Mouse (Mus musculus) neural tube, embryonic 11.5 days (tissue): ENCODE results near the gene Tmem132a. TPM values are rescaled to one million over a fixed set of nuclear protein-coding genes. Genes with fewer than 3 reads are reported as not detected.

Source experiments
- ATAC-seq: fragments of 200-750 bp; cut with Nextera tagmentation; 2 replicates; pipeline ENCODE4 v1.8.0; 2017; ENCODE audit warnings: moderate number of reproducible peaks, mild to moderate bottlenecking, moderate TSS enrichment, moderate library complexity; ENCODE audit not compliant: insufficient read depth, low FRiP score, low TSS enrichment
- DNase-seq: peaks from one replicate; pipeline ENCODE4 v3.0.0-alpha.2; 2015; ENCODE audit warnings: low spot score
- H3K27ac ChIP-seq: fragments of 300-500 bp; sonication (generic); 2 replicates; pipeline ENCODE4 v1.5.1; 2014; ENCODE audit warnings: low read depth, mild to moderate bottlenecking, low read length
- H3K27me3 ChIP-seq: fragments of 300-500 bp; sonication (generic); 2 replicates; pipeline ENCODE4 v1.6.1; 2014; ENCODE audit warnings: mild to moderate bottlenecking, low read length, mixed read lengths; ENCODE audit not compliant: control insufficient read depth, insufficient read depth
- H3K36me3 ChIP-seq: fragments of 300-500 bp; sonication (generic); 2 replicates; pipeline ENCODE4 v1.6.1; 2014; ENCODE audit warnings: mild to moderate bottlenecking, low read length, moderate library complexity, mixed read lengths; ENCODE audit not compliant: control insufficient read depth, insufficient read depth
- H3K4me1 ChIP-seq: fragments of 300-500 bp; sonication (generic); 2 replicates; pipeline ENCODE4 v1.6.1; 2014; ENCODE audit warnings: low read length, mixed read lengths; ENCODE audit not compliant: control insufficient read depth, insufficient read depth
- H3K4me2 ChIP-seq: fragments of 300-500 bp; sonication (generic); 2 replicates; pipeline ENCODE4 v1.6.1; 2014; ENCODE audit warnings: low read depth, mild to moderate bottlenecking, moderate library complexity
- H3K4me3 ChIP-seq: fragments of 300-500 bp; sonication (generic); 2 replicates; pipeline ENCODE4 v1.5.1; 2014; ENCODE audit warnings: low read depth, low read length
- H3K9ac ChIP-seq: fragments of 300-500 bp; sonication (generic); 2 replicates; pipeline ENCODE4 v1.6.1; 2014; ENCODE audit warnings: mild to moderate bottlenecking, low read length
- H3K9me3 ChIP-seq: fragments of 300-500 bp; sonication (generic); 2 replicates; pipeline ENCODE4 v1.6.1; 2016; ENCODE audit warnings: low read length; ENCODE audit not compliant: control insufficient read depth
- WGBS: fragments of 180-500 bp; shearing (Covaris S2); extraction: QIAGEN DNeasy Blood & Tissue Kit; methylation state at CpG from one replicate; pipeline ENCODE4 v1.1.7; 2014; 5-methylcytosine and 5-hydroxymethylcytosine counted together
- polyA plus RNA-seq: library from polyadenylated mRNA; unstranded; fragments of >200 nt; fragmentation: Nextera tagmentation; extraction: Ambion mirVana; gene quantifications from 2 replicates; pipeline ENCODE4 v1.2.1, GENCODE M21; 2014

The Tmem132a gene
- polyA plus RNA-seq, 1 experiment from 2014 or later: 85.5 TPM

GRCm38 (mm10) chr19:10868623-10869141 is 1.1 kb downstream of the Tmem132a start:
- Histone ChIP-seq H3K4me1 (peaks cover 9% of the 10 kb centered on the region), H3K4me3 (peak overlapping the region; percentile 85), H3K27ac (peak overlapping the region; percentile 89; the same call in 1 of the 2 replicates), H3K27me3 (no peaks in the 10 kb centered on the region), H3K9ac (peak overlapping the region; percentile 95), H3K36me3 (peaks cover 37% of the 10 kb centered on the region), H3K4me2 (peak overlapping the region; percentile 91), H3K9me3 (no peaks in the 10 kb centered on the region)
- DNase-seq: no peak
- ATAC-seq: peak; percentile 20; the same call in 1 of the 2 replicates
- 0% methylated on average over 17 of the region's 17 CpGs for WGBS

GRCm38 (mm10) chr19:10867946-10868622 is 1.7 kb downstream of the Tmem132a start:
- H3K27ac ChIP-seq: no peak overlapping the region
- 24% methylated on average over 5 of the region's 5 CpGs for WGBS

GRCm38 (mm10) chr19:10866351-10866750 is 3.4 kb downstream of the Tmem132a start:
- Histone ChIP-seq H3K36me3 (peaks cover 43% of the 10 kb centered on the region), H3K4me2 (no peak overlapping the region), H3K9me3 (no peaks in the 10 kb centered on the region), H3K4me3 (no peak overlapping the region), H3K9ac (no peak overlapping the region), H3K27ac (no peak overlapping the region), H3K4me1 (peaks cover 9% of the 10 kb centered on the region), H3K27me3 (no peaks in the 10 kb centered on the region)
- WGBS: 97% methylated on average over 13 of the region's 13 CpGs
- no peak for DNase-seq
- no peak for ATAC-seq

More at GRCm38 (mm10) chr19:10867946-10868622, 1.7 kb downstream of the Tmem132a start:
- peak overlapping the region; percentile 85 for H3K4me3 ChIP-seq
- H3K27me3 ChIP-seq: no peaks in the 10 kb centered on the region
- peaks cover 9% of the 10 kb centered on the region for H3K4me1 ChIP-seq
- peaks cover 39% of the 10 kb centered on the region for H3K36me3 ChIP-seq
- H3K9ac ChIP-seq: peak overlapping the region; percentile 95
- DNase-seq (no peak), ATAC-seq (no peak)
- no peaks in the 10 kb centered on the region for H3K9me3 ChIP-seq
- H3K4me2 ChIP-seq: peak overlapping the region; percentile 91

GRCm38 (mm10) chr19:10860072-10860497 is 9.7 kb downstream of the Tmem132a start:
- no peak overlapping the region for H3K27ac ChIP-seq
- H3K4me3 ChIP-seq: no peak overlapping the region
- H3K9ac ChIP-seq: no peak overlapping the region
- DNase-seq (no peak), ATAC-seq (no peak)
- H3K36me3 ChIP-seq: peaks cover 54% of the 10 kb centered on the region
- H3K4me1 ChIP-seq: no peaks in the 10 kb centered on the region
- 54% methylated on average over 22 of the region's 22 CpGs for WGBS
- no peak overlapping the region for H3K4me2 ChIP-seq
- no peaks in the 10 kb centered on the region for H3K9me3 ChIP-seq
- no peaks in the 10 kb centered on the region for H3K27me3 ChIP-seq

GRCm38 (mm10) chr19:10856520-10856919 is 13.2 kb downstream of the Tmem132a start:
- Histone ChIP-seq H3K36me3 (peaks cover 27% of the 10 kb centered on the region), H3K4me2 (no peak overlapping the region), H3K4me1 (no peaks in the 10 kb centered on the region), H3K4me3 (no peak overlapping the region), H3K27ac (no peak overlapping the region), H3K9me3 (no peaks in the 10 kb centered on the region), H3K9ac (no peak overlapping the region), H3K27me3 (no peaks in the 10 kb centered on the region)
- ATAC-seq: no peak
- 53% methylated on average over 2 of the region's 2 CpGs for WGBS
- DNase-seq: no peak

GRCm38 (mm10) chr19:10855422-10855821 is 14.3 kb downstream of the Tmem132a start:
- Histone ChIP-seq H3K9ac (no peak overlapping the region), H3K9me3 (no peaks in the 10 kb centered on the region), H3K27ac (no peak overlapping the region), H3K4me3 (no peak overlapping the region), H3K4me1 (no peaks in the 10 kb centered on the region), H3K36me3 (peaks cover 19% of the 10 kb centered on the region), H3K27me3 (no peaks in the 10 kb centered on the region), H3K4me2 (no peak overlapping the region)
- WGBS: 83% methylated on average over 3 of the region's 3 CpGs
- DNase-seq (no peak), ATAC-seq (no peak)

- H3K36me3 ChIP-seq: no peaks in the 10 kb centered on the region
- H3K4me1 ChIP-seq: no peaks in the 10 kb centered on the region
- ATAC-seq (no peak), DNase-seq (no peak)
- WGBS: 55% methylated on average over 3 of the region's 3 CpGs
- no peaks in the 10 kb centered on the region for H3K9me3 ChIP-seq
- H3K4me2 ChIP-seq: no peak overlapping the region
- H3K27ac ChIP-seq: no peak overlapping the region
- no peak overlapping the region for H3K9ac ChIP-seq
- H3K4me3 ChIP-seq: no peak overlapping the region
- H3K27me3 ChIP-seq: no peaks in the 10 kb centered on the region
Measured at GRCm38 (mm10) chr19:10847311-10848087, 22.2 kb downstream of the Tmem132a start.

GRCm38 (mm10) chr19:10846150-10846549 is 23.6 kb downstream of the Tmem132a start:
- H3K9ac ChIP-seq: no peak overlapping the region
- H3K27ac ChIP-seq: no peak overlapping the region
- no peak overlapping the region for H3K4me2 ChIP-seq
- H3K4me3 ChIP-seq: no peak overlapping the region
- H3K36me3 ChIP-seq: no peaks in the 10 kb centered on the region
- no peaks in the 10 kb centered on the region for H3K9me3 ChIP-seq
- DNase-seq (no peak), ATAC-seq (no peak)
- 63% methylated on average over 7 of the region's 7 CpGs for WGBS
- no peaks in the 10 kb centered on the region for H3K27me3 ChIP-seq
- H3K4me1 ChIP-seq: no peaks in the 10 kb centered on the region
